Mouse (Mus musculus): ENCODE data around the gene Rapgef1. TPM values are rescaled to one million over a fixed set of nuclear protein-coding genes. Genes with fewer than 3 reads are reported as not detected.

The Rapgef1 gene
- polyA plus RNA-seq, 1 experiment from 2014 or later = 17.0 TPM

- ATAC-seq (ENCODE audit: insufficient number of reproducible peaks, low FRiP score, low TSS enrichment, low read depth) = no peak
- Histone ChIP-seq H3K36me3 (no peaks in the 10 kb centered on the region), H3K4me2 (replicated peaks) (no peak overlapping the region), H3K9ac (no peak overlapping the region), H3K27ac (replicated peaks) (no peak overlapping the region), H3K27me3 (no peaks in the 10 kb centered on the region), H3K4me3 (replicated peaks) (no peak overlapping the region), H3K9me3 (replicated peaks) (no peaks in the 10 kb centered on the region), H3K4me1 (peaks cover 56% of the 10 kb centered on the region)
- 78% methylated on average over 3 of the region's 3 CpGs for WGBS
Observed at GRCm38 (mm10) chr2:29632168-29632662, 12.7 kb downstream of the Rapgef1 start.

DNA sequence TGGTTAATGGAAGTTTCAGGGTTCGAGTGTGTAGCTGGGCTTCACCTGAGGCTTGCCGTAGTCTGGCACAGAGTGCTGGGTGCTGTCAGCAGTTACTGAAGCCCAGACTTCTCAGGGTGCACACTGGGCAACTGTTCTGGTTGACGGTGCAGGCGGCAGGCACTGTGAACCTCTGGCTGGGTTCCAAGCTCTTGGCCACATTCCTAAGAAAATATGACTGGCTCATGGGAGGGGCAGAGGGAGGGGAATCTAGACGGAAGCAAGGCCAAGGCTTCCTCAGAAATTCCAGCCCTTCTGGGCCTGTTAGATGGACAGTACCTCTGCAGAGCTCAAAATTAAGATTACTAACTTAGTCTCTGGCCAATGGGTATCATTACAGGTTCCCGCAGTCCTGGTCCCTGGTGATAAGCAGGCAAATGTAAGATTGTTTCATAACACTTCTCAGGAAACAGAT lies 13.6 kb downstream of the Rapgef1 start:
- H3K9ac ChIP-seq = no peak overlapping the region
- ATAC-seq (ENCODE audit: insufficient number of reproducible peaks, low FRiP score, low TSS enrichment, low read depth) = peak; percentile 73
- H3K27me3 ChIP-seq = no peaks in the 10 kb centered on the region
- H3K9me3 ChIP-seq (replicated peaks) = no peaks in the 10 kb centered on the region
- peaks cover 57% of the 10 kb centered on the region for H3K4me1 ChIP-seq
- H3K4me2 ChIP-seq (replicated peaks) = no peak overlapping the region
- WGBS = 26% methylated on average over 6 of the region's 6 CpGs
- peak overlapping the region; percentile 60 for H3K27ac ChIP-seq (replicated peaks)
- H3K36me3 ChIP-seq = no peaks in the 10 kb centered on the region
- no peak overlapping the region for H3K4me3 ChIP-seq (replicated peaks)

- no peak for ATAC-seq (ENCODE audit: insufficient number of reproducible peaks, low FRiP score, low TSS enrichment, low read depth)
- Histone ChIP-seq H3K4me1 (peaks cover 51% of the 10 kb centered on the region), H3K27me3 (no peaks in the 10 kb centered on the region), H3K27ac (replicated peaks) (peak overlapping the region; percentile 60; the same call in 1 of the 2 replicates), H3K4me3 (replicated peaks) (no peak overlapping the region), H3K9ac (no peak overlapping the region), H3K4me2 (replicated peaks) (no peak overlapping the region), H3K36me3 (no peaks in the 10 kb centered on the region), H3K9me3 (replicated peaks) (no peaks in the 10 kb centered on the region)
- WGBS = 82% methylated on average over 3 of the region's 3 CpGs
Observed at GRCm38 (mm10) chr2:29633782-29634181, 14.3 kb downstream of the Rapgef1 start.

DNA sequence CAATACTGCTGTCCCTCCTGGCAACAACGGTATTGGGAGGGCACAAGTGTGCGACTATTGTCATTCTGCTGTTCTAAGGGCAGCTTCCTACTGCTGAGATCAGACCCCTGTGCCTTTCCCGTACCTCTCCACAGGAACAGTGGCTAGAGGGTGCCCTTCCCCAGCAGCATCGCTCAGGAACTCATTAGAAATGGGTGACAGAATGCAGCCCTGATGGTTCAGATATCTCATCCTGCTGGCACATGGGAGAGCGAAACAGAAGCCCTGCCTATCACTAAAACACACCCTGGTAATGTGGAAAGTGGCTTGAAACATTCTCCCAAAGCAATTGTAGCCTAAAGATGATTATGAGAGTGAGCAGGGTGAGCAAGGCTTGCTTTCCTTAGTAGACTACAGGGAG lies 15.0 kb downstream of the Rapgef1 start:
- ATAC-seq (ENCODE audit: insufficient number of reproducible peaks, low FRiP score, low TSS enrichment, low read depth) = no peak
- H3K27me3 ChIP-seq = no peaks in the 10 kb centered on the region
- H3K4me2 ChIP-seq (replicated peaks) = no peak overlapping the region
- no peak overlapping the region for H3K4me3 ChIP-seq (replicated peaks)
- no peak overlapping the region for H3K27ac ChIP-seq (replicated peaks)
- H3K9ac ChIP-seq = no peak overlapping the region
- H3K9me3 ChIP-seq (replicated peaks) = no peaks in the 10 kb centered on the region
- H3K4me1 ChIP-seq = peaks cover 44% of the 10 kb centered on the region
- WGBS = 84% methylated on average over 5 of the region's 5 CpGs
- H3K36me3 ChIP-seq = no peaks in the 10 kb centered on the region

DNA sequence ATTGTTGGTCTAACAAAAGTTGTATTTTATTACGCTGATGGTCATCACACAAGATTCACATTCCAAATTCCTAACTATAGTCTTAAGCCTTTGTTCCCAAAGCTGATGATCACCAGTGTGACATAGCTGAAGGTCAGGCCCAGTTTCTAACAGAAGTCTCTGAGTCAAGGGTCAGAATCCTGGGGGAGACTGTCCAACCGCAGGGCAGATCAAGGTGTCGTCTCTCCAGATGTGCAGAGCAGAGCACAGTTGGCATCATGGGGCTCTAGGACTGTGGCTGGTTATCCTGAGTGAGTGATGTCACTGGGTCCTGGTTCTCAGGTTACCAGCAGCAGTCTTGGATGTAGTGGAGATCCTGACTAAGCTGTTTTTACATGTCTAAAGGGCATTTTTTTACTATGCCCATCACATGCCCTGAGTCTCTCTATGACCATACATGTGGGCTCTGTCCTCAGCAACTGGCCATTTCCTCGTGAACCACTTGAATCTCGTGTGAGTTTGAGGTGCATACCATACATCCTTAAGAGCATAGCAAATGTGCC lies 16.5 kb downstream of the Rapgef1 start:
- H3K4me3 ChIP-seq (replicated peaks) = no peak overlapping the region
- no peak overlapping the region for H3K9ac ChIP-seq
- H3K27ac ChIP-seq (replicated peaks) = no peak overlapping the region
- H3K9me3 ChIP-seq (replicated peaks) = no peaks in the 10 kb centered on the region
- H3K4me1 ChIP-seq = peaks cover 34% of the 10 kb centered on the region
- no peaks in the 10 kb centered on the region for H3K27me3 ChIP-seq
- no peak overlapping the region for H3K4me2 ChIP-seq (replicated peaks)
- 82% methylated on average over 5 of the region's 5 CpGs for WGBS
- ATAC-seq (ENCODE audit: insufficient number of reproducible peaks, low FRiP score, low TSS enrichment, low read depth) = no peak
- H3K36me3 ChIP-seq = no peaks in the 10 kb centered on the region

DNA sequence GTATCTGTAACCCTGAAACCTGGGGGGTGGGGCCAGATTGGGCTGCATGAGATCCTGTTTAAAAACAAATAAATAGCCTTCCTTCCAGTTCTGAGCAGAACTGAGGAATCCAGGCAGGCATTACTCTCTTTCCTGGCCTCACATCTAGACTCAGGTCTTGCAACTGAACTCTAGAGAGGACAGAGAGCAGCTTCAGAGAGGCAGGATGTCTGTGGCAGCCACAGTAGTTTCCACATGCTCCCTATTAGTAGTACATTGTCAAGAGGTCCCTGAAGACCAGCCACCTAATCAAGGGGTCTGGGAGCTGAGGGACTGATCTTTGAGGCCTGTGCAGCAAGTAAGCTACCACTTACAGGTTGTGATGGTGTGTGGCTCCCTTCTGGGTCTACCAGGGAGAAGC lies 18.0 kb downstream of the Rapgef1 start:
- Histone ChIP-seq H3K9me3 (replicated peaks) (no peaks in the 10 kb centered on the region), H3K36me3 (no peaks in the 10 kb centered on the region), H3K27me3 (no peaks in the 10 kb centered on the region), H3K4me2 (replicated peaks) (no peak overlapping the region), H3K4me3 (replicated peaks) (no peak overlapping the region), H3K9ac (no peak overlapping the region), H3K27ac (replicated peaks) (no peak overlapping the region), H3K4me1 (peaks cover 29% of the 10 kb centered on the region)
- ATAC-seq (ENCODE audit: insufficient number of reproducible peaks, low FRiP score, low TSS enrichment, low read depth) = no peak

- Histone ChIP-seq H3K4me3 (replicated peaks) (no peak overlapping the region), H3K27me3 (no peaks in the 10 kb centered on the region), H3K36me3 (no peaks in the 10 kb centered on the region), H3K9me3 (replicated peaks) (no peaks in the 10 kb centered on the region), H3K4me2 (replicated peaks) (no peak overlapping the region), H3K27ac (replicated peaks) (no peak overlapping the region), H3K4me1 (peaks cover 14% of the 10 kb centered on the region; the same call in 1 of the 2 replicates), H3K9ac (no peak overlapping the region)
- WGBS = 85% methylated on average over 1 of the region's 1 CpGs
- no peak for ATAC-seq (ENCODE audit: insufficient number of reproducible peaks, low FRiP score, low TSS enrichment, low read depth)
Observed at GRCm38 (mm10) chr2:29639377-29639776, 19.9 kb downstream of the Rapgef1 start.

- Histone ChIP-seq H3K4me3 (replicated peaks) (no peak overlapping the region), H3K9ac (no peak overlapping the region), H3K9me3 (replicated peaks) (no peaks in the 10 kb centered on the region), H3K36me3 (no peaks in the 10 kb centered on the region), H3K4me1 (peaks cover 11% of the 10 kb centered on the region; the same call in 1 of the 2 replicates), H3K27me3 (no peaks in the 10 kb centered on the region), H3K27ac (replicated peaks) (no peak overlapping the region), H3K4me2 (replicated peaks) (no peak overlapping the region)
- no peak for ATAC-seq (ENCODE audit: insufficient number of reproducible peaks, low FRiP score, low TSS enrichment, low read depth)
- WGBS = 77% methylated on average over 5 of the region's 5 CpGs
Observed at GRCm38 (mm10) chr2:29639953-29640743, 20.6 kb downstream of the Rapgef1 start.

GRCm38 (mm10) chr2:29641707-29642106 lies 22.2 kb downstream of the Rapgef1 start:
- H3K27ac ChIP-seq (replicated peaks) = no peak overlapping the region
- H3K4me3 ChIP-seq (replicated peaks) = no peak overlapping the region
- no peak overlapping the region for H3K9ac ChIP-seq
- no peaks in the 10 kb centered on the region for H3K36me3 ChIP-seq
- no peaks in the 10 kb centered on the region for H3K9me3 ChIP-seq (replicated peaks)
- H3K4me1 ChIP-seq = peaks cover 15% of the 10 kb centered on the region; the same call in 1 of the 2 replicates
- ATAC-seq (ENCODE audit: insufficient number of reproducible peaks, low FRiP score, low TSS enrichment, low read depth) = no peak
- WGBS = 85% methylated on average over 3 of the region's 3 CpGs
- H3K27me3 ChIP-seq = no peaks in the 10 kb centered on the region
- H3K4me2 ChIP-seq (replicated peaks) = no peak overlapping the region

DNA sequence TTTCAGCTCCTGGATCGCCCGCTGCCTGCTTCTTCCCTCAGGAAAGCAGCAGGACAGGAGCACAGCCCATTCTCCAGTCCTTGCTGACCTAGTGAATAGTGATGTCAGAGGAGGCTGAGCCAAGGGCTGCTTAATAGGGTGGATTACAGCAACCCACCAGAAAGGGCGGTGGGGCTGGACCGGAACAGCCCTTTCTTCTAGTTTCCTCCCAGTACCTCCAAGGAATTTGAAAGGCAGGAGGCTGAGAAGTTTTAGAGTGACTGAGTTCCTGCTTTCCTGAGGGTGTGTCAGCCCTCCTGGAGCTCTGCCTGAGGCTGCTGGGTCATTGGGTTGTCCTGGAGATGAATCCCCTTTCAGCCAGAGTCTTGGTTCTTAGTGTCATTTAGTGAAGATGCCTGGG lies 23.9 kb downstream of the Rapgef1 start:
- no peak overlapping the region for H3K4me2 ChIP-seq (replicated peaks)

GRCm38 (mm10) chr2:29645071-29645628 lies 25.6 kb downstream of the Rapgef1 start:
- Histone ChIP-seq H3K9me3 (replicated peaks) (no peaks in the 10 kb centered on the region), H3K27ac (replicated peaks) (no peak overlapping the region), H3K9ac (no peak overlapping the region), H3K4me3 (replicated peaks) (no peak overlapping the region), H3K36me3 (no peaks in the 10 kb centered on the region), H3K4me2 (replicated peaks) (no peak overlapping the region), H3K27me3 (no peaks in the 10 kb centered on the region), H3K4me1 (peaks cover 20% of the 10 kb centered on the region; the same call in 1 of the 2 replicates)
- 72% methylated on average over 4 of the region's 4 CpGs for WGBS
- ATAC-seq (ENCODE audit: insufficient number of reproducible peaks, low FRiP score, low TSS enrichment, low read depth) = no peak

More for the DNA sequence above, 23.9 kb downstream of the Rapgef1 start:
- no peaks in the 10 kb centered on the region for H3K9me3 ChIP-seq (replicated peaks)
- peaks cover 18% of the 10 kb centered on the region; the same call in 1 of the 2 replicates for H3K4me1 ChIP-seq
- no peak overlapping the region for H3K4me3 ChIP-seq (replicated peaks)
- ATAC-seq (ENCODE audit: insufficient number of reproducible peaks, low FRiP score, low TSS enrichment, low read depth) = no peak
- H3K36me3 ChIP-seq = no peaks in the 10 kb centered on the region
- no peak overlapping the region for H3K9ac ChIP-seq
- no peaks in the 10 kb centered on the region for H3K27me3 ChIP-seq
- no peak overlapping the region for H3K27ac ChIP-seq (replicated peaks)
- 71% methylated on average over 4 of the region's 4 CpGs for WGBS

All from embryonic facial prominence, embryonic 15.5 days (tissue).